Mouse (Mus musculus): ENCODE results near the gene Clec9a. TPM values are rescaled to one million over a fixed set of nuclear protein-coding genes. Genes with fewer than 3 reads are reported as not detected.

The Clec9a gene
- polyA plus RNA-seq, 1 experiment from 2014 or later, result 0.13 TPM

GRCm38 (mm10) chr6:129393732-129394131, 14.9 kb upstream of the Clec9a start:
- H3K36me3 ChIP-seq, result no peaks in the 10 kb centered on the region
- no peaks in the 10 kb centered on the region for H3K4me1 ChIP-seq
- 73% methylated on average over 6 of the region's 6 CpGs for WGBS
- no peak overlapping the region for H3K27ac ChIP-seq
- no peaks in the 10 kb centered on the region for H3K27me3 ChIP-seq
- ATAC-seq (ENCODE audit: low FRiP score, low read depth), result no peak
- H3K4me3 ChIP-seq, result no peak overlapping the region
- H3K9ac ChIP-seq, result no peak overlapping the region
- H3K9me3 ChIP-seq, result no peaks in the 10 kb centered on the region
- H3K4me2 ChIP-seq (replicated peaks), result no peak overlapping the region

- WGBS, result 90% methylated on average over 8 of the region's 8 CpGs
- no peak for ATAC-seq (ENCODE audit: low FRiP score, low read depth)
- Histone ChIP-seq H3K4me2 (replicated peaks) (no peak within 1 kb of the TSS), H3K9me3 (no peaks in the 10 kb centered on the region), H3K9ac (no peak within 1 kb of the TSS), H3K36me3 (no peaks in the 10 kb centered on the region), H3K4me3 (no peak within 1 kb of the TSS), H3K4me1 (no peaks in the 10 kb centered on the region), H3K27ac (no peak within 1 kb of the TSS), H3K27me3 (no peaks in the 10 kb centered on the region)
Measured at GRCm38 (mm10) chr6:129396997-129397396, 11.7 kb upstream of the Clec9a start, which contains the start of gene Clec1b. Gene Clec1b, plus strand, starts transcription at chr6:129397297.

- WGBS, result 72% methylated on average over 6 of the region's 6 CpGs
- Histone ChIP-seq H3K9ac (no peak overlapping the region), H3K4me1 (no peaks in the 10 kb centered on the region), H3K9me3 (no peaks in the 10 kb centered on the region), H3K36me3 (no peaks in the 10 kb centered on the region), H3K4me2 (replicated peaks) (no peak overlapping the region), H3K27me3 (no peaks in the 10 kb centered on the region), H3K27ac (no peak overlapping the region), H3K4me3 (no peak overlapping the region)
- ATAC-seq (ENCODE audit: low FRiP score, low read depth), result no peak
Measured at GRCm38 (mm10) chr6:129399945-129400344, 8.7 kb upstream of the Clec9a start.

- H3K9me3 ChIP-seq, result no peaks in the 10 kb centered on the region
- no peak overlapping the region for H3K27ac ChIP-seq
- no peaks in the 10 kb centered on the region for H3K4me1 ChIP-seq
- no peaks in the 10 kb centered on the region for H3K36me3 ChIP-seq
- WGBS, result 87% methylated on average over 2 of the region's 2 CpGs
- H3K9ac ChIP-seq, result no peak overlapping the region
- H3K27me3 ChIP-seq, result no peaks in the 10 kb centered on the region
- H3K4me3 ChIP-seq, result no peak overlapping the region
- no peak overlapping the region for H3K4me2 ChIP-seq (replicated peaks)
- no peak for ATAC-seq (ENCODE audit: low FRiP score, low read depth)
Measured at GRCm38 (mm10) chr6:129402404-129402803, 6.3 kb upstream of the Clec9a start.

GRCm38 (mm10) chr6:129403391-129403790, 5.3 kb upstream of the Clec9a start:
- Histone ChIP-seq H3K27ac (no peak overlapping the region), H3K36me3 (no peaks in the 10 kb centered on the region), H3K4me2 (replicated peaks) (no peak overlapping the region), H3K9me3 (no peaks in the 10 kb centered on the region), H3K4me3 (no peak overlapping the region), H3K27me3 (no peaks in the 10 kb centered on the region), H3K4me1 (no peaks in the 10 kb centered on the region), H3K9ac (no peak overlapping the region)
- no peak for ATAC-seq (ENCODE audit: low FRiP score, low read depth)
- WGBS, result 78% methylated on average over 6 of the region's 6 CpGs

DNA sequence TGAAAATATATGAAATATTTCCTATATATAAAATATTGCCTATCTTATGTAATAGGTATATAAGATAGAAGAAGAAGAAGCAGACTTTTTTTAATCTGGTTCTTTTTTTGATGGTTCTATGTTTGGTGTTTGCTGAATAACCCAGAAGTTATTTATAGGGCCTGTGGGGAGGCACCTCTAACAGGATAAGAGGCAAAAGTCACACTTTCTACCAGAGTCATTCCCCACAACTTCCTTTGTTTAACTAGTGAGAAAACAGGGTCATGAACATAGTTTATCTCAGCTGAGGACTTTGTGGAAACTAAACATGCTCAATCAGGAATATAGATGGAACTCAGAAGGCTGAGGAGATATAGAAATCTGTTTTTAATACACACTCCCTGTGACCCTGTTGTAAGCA, 2.7 kb upstream of the Clec9a start:
- Histone ChIP-seq H3K36me3 (no peaks in the 10 kb centered on the region), H3K9ac (no peak overlapping the region), H3K9me3 (no peaks in the 10 kb centered on the region), H3K27ac (no peak overlapping the region), H3K4me2 (replicated peaks) (no peak overlapping the region), H3K4me1 (no peaks in the 10 kb centered on the region), H3K4me3 (no peak overlapping the region), H3K27me3 (no peaks in the 10 kb centered on the region)
- no peak for ATAC-seq (ENCODE audit: low FRiP score, low read depth)

DNA sequence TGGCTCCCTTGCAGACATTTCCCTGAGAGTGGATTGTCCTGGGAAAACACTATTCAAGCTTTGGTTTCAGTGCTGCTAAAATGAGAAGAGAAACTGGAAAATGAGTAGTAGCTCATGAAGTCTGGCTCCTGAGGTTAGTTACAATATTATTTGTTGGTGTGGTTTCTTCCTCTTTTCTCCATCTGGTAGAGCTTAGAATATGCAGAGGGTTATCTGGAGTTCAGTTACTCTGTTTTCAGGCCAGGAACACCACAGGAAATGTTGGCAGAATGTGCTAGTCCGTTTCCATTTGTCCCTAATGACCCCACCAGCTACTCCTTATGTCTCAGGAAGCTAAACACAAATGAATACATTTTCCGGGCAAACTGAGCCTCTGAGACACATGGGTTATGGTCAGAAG, 1.3 kb upstream of the Clec9a start:
- 38% methylated on average over 2 of the region's 2 CpGs for WGBS
- H3K36me3 ChIP-seq, result no peaks in the 10 kb centered on the region
- no peak overlapping the region for H3K9ac ChIP-seq
- H3K27me3 ChIP-seq, result no peaks in the 10 kb centered on the region
- no peaks in the 10 kb centered on the region for H3K9me3 ChIP-seq
- no peak overlapping the region for H3K4me3 ChIP-seq
- no peak overlapping the region for H3K4me2 ChIP-seq (replicated peaks)
- no peak for ATAC-seq (ENCODE audit: low FRiP score, low read depth)
- no peak overlapping the region for H3K27ac ChIP-seq
- H3K4me1 ChIP-seq, result no peaks in the 10 kb centered on the region

DNA sequence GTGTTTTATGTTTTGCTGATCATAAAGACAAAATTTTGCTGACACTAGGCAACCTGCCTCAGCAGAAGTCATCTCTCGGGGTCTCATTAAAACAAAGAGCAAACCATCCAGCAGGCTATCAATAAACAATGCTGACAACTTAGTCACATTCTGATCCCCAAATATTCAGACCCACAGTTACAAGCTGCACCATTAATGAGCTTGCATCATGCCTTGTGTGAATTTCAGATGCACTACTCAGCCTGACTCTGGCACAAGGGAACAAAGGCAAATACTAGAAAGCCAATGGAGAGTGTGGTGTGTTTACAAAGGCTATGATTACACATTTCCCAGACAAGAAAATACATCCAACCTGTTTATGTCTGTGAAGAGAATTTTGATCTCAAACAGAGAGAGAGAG, 5.5 kb downstream of the Clec9a start:
- Histone ChIP-seq H3K4me2 (replicated peaks) (no peak overlapping the region), H3K36me3 (no peaks in the 10 kb centered on the region), H3K9ac (no peak overlapping the region), H3K27ac (no peak overlapping the region), H3K4me3 (no peak overlapping the region), H3K4me1 (no peaks in the 10 kb centered on the region), H3K27me3 (no peaks in the 10 kb centered on the region), H3K9me3 (no peaks in the 10 kb centered on the region)
- ATAC-seq (ENCODE audit: low FRiP score, low read depth), result no peak
- WGBS, result 79% methylated on average over 1 of the region's 1 CpGs

GRCm38 (mm10) chr6:129422311-129422710, 13.6 kb downstream of the Clec9a start:
- Histone ChIP-seq H3K36me3 (no peaks in the 10 kb centered on the region), H3K27ac (no peak overlapping the region), H3K4me1 (peaks cover 15% of the 10 kb centered on the region), H3K4me2 (replicated peaks) (no peak overlapping the region), H3K4me3 (no peak overlapping the region), H3K27me3 (no peaks in the 10 kb centered on the region), H3K9ac (no peak overlapping the region), H3K9me3 (no peaks in the 10 kb centered on the region)
- WGBS, result 88% methylated on average over 3 of the region's 3 CpGs
- ATAC-seq (ENCODE audit: low FRiP score, low read depth), result no peak

DNA sequence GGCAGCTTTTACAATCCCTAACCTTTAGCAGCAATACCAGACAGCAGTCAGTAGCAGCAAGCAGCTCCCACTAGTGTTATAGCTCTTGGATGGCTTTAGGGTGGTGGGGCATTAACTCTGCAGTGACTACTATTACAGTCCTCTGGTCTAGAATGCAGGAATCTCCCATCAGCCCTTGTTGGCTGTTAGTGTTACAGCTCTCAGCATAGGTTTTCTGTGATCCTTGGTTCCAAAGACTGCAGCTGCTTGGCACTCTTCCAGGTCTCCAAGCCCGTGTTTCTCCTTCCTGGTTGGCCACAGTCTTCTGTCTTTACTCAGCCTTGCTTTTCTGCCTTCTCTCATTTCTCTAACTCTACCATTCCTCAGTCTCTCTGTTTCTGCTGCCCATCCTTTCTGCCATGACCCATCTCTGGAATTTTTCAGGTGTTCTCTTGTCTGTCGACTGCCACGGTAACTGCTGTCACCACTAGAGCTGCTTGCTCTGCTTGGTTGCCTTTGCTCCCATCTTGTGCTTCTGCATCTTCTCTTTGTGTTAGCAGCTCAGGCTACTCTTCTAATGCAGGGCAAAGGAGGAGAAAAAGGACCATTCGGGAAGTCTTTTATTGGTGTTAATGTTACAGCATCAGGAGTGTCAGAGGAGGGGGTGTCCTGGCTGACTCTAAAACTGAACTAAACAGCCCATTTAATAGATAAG, 14.5 kb downstream of the Clec9a start:
- no peak overlapping the region; the same call in 1 of the 2 replicates for H3K27ac ChIP-seq
- no peaks in the 10 kb centered on the region for H3K27me3 ChIP-seq
- H3K36me3 ChIP-seq, result no peaks in the 10 kb centered on the region
- peaks cover 15% of the 10 kb centered on the region for H3K4me1 ChIP-seq
- WGBS, result 56% methylated on average over 4 of the region's 4 CpGs
- peak; percentile 92 for ATAC-seq (ENCODE audit: low FRiP score, low read depth)
- peak overlapping the region; percentile 14 for H3K4me2 ChIP-seq (replicated peaks)
- no peak overlapping the region for H3K4me3 ChIP-seq
- H3K9ac ChIP-seq, result no peak overlapping the region
- no peaks in the 10 kb centered on the region for H3K9me3 ChIP-seq

DNA sequence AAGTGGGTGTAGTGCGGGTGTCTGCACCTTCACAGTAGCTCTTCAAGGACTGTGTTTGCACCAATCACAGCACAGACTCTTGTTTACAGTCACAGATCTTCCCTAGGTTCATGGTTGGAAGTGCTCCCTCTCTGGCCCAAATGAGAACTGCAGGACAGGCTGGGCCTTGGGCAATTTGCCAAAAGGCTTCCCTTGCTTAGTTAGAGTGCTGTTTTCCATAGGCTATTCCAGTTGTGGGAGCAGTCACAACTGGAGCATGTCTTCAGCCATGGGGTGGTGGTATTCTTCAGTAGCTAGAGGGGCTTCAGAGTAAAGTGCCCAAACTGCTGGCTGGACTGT, 15.0 kb downstream of the Clec9a start:
- Histone ChIP-seq H3K27ac (no peak overlapping the region), H3K9me3 (no peaks in the 10 kb centered on the region), H3K36me3 (no peaks in the 10 kb centered on the region), H3K27me3 (no peaks in the 10 kb centered on the region), H3K4me3 (no peak overlapping the region), H3K4me2 (replicated peaks) (peak overlapping the region; percentile 14; the same call in 1 of the 2 replicates), H3K4me1 (peaks cover 15% of the 10 kb centered on the region), H3K9ac (no peak overlapping the region)
- peak; percentile 69 for ATAC-seq (ENCODE audit: low FRiP score, low read depth)
- 25% methylated on average over 1 of the region's 1 CpGs for WGBS

DNA sequence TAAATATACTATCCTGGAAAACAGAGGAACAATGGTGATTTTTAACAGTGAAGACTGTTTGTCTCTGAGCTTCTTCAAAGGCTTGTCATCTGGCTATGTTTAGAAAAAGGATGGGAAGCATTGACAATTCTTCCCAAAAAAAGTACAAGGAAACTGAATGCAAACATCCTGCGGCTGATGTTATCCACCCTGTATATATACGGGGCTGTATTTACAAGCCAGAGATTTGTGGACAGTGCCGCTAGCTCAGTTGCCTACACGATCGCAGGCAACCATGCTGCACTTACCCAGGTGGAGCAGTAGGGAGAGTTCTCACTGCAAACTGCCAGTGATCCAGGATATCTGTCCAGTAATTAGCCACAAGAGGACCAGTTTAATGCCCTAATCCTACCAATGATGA, 16.6 kb downstream of the Clec9a start:
- WGBS, result 69% methylated on average over 5 of the region's 5 CpGs
- no peaks in the 10 kb centered on the region for H3K9me3 ChIP-seq
- no peak for ATAC-seq (ENCODE audit: low FRiP score, low read depth)
- H3K4me1 ChIP-seq, result peaks cover 15% of the 10 kb centered on the region
- no peaks in the 10 kb centered on the region for H3K36me3 ChIP-seq
- no peak overlapping the region for H3K4me3 ChIP-seq
- no peaks in the 10 kb centered on the region for H3K27me3 ChIP-seq
- H3K27ac ChIP-seq, result no peak overlapping the region
- no peak overlapping the region for H3K9ac ChIP-seq
- no peak overlapping the region for H3K4me2 ChIP-seq (replicated peaks)

DNA sequence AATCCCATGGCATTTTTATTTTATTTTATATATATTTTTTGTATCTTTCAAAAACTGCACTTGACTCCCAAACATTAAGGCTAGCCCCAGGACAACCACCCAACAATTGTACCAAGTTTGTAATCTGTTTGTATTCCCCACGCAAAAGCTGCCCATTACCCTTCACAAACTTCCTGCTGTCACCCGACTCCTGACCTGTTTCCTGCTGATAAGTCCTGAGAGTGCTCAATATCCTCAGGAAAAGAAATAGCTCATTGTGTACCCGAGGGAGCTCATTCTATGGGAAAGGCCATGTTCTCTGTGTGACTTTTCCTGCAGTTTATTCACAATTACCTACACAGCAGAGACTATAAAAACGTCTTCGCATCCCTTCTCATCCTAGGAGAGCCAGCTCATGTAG, 17.1 kb downstream of the Clec9a start:
- Histone ChIP-seq H3K27ac (no peak overlapping the region), H3K4me3 (no peak overlapping the region), H3K36me3 (no peaks in the 10 kb centered on the region), H3K9me3 (no peaks in the 10 kb centered on the region), H3K27me3 (no peaks in the 10 kb centered on the region), H3K4me1 (peaks cover 15% of the 10 kb centered on the region), H3K4me2 (replicated peaks) (no peak overlapping the region), H3K9ac (no peak overlapping the region)
- no peak for ATAC-seq (ENCODE audit: low FRiP score, low read depth)
- 26% methylated on average over 5 of the region's 5 CpGs for WGBS
